Mouse (Mus musculus): ENCODE results near the gene Itch.

DNA sequence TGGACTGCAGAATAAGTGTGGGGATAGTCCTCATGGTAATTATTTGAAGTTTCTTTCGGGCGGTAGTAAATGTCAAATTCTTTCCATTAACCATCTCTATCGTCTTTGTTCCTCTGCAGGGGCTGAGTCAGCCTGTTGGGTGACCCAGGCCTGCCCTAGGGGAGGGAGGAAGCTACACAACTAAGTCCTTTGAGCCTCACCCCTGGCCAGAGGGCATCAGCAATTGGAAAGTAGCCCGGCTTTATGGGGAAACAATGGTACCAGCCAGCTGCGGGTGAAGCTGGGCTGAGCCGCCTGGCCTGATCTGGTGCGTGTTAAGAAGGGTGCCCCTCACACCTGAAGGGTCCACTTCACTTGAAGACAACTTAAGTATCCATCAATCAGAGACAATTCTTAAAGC, 33.9 kb upstream of the Itch start:
- TF ChIP-seq CTCF (IDR thresholded peaks at IDR 0.05; ENCODE audit: borderline replicate concordance, extremely low read depth, insufficient read depth, insufficient read length): no peak
- no peak for TF ChIP-seq POLR2A (IDR thresholded peaks at IDR 0.05; ENCODE audit: borderline replicate concordance, extremely low read depth, insufficient read depth, insufficient read length, poor library complexity, severe bottlenecking)
